Mouse (Mus musculus): ENCODE measurements at regions not wholly inside any gene's neighbourhood (a gene's known extent, or its start where the extent isn't known, plus 50 kb on each side); places are given as distances from the start of the nearest gene placed in this dataset.

GRCm38 (mm10) chr16:31609394-31610172 is 53.7 kb upstream of the Dlg1 start:
- H3K9ac ChIP-seq (ENCODE audit: low read depth, low read length): no peak overlapping the region
- H3K27ac ChIP-seq: no peak overlapping the region
- DNase-seq: no peak
- no peaks in the 10 kb centered on the region for H3K36me3 ChIP-seq (ENCODE audit: control insufficient read depth, insufficient read depth, low read length)
- no peaks in the 10 kb centered on the region for H3K27me3 ChIP-seq (ENCODE audit: control insufficient read depth, insufficient read depth, low read length)
- no peak overlapping the region for H3K4me3 ChIP-seq
- TF ChIP-seq CTCF (IDR thresholded peaks at IDR 0.05): no peak
- no peak for TF ChIP-seq POLR2A (IDR thresholded peaks at IDR 0.05; ENCODE audit: insufficient read depth, low read depth, low read length)
- no peak for TF ChIP-seq EP300 (IDR thresholded peaks at IDR 0.05; ENCODE audit: insufficient read depth, low read depth, low read length)
- 50% methylated on average over 10 of the region's 10 CpGs for WGBS
- H3K4me1 ChIP-seq (ENCODE audit: control insufficient read depth, insufficient read depth, low read length): no peaks in the 10 kb centered on the region
- no peaks in the 10 kb centered on the region for H3K79me2 ChIP-seq (replicated peaks; ENCODE audit: control insufficient read depth, insufficient read depth, low read length)
- intact Hi-C loops (cut with DNase I): no loop called here

Measured in heart, adult 2 months (tissue).